Mouse (Mus musculus) megakaryocyte, embryonic 14.5 days (primary cell): ENCODE data around the gene Ube2o.

Experiments used
- FLI1 ChIP-seq: IDR thresholded peaks from 2 replicates; pipeline ENCODE4 v1.6.1; 2012; ENCODE audit warnings: low read length, inconsistent platforms, mixed read lengths
- GATA1 ChIP-seq: IDR thresholded peaks from 3 replicates; pipeline ENCODE4 v1.6.1; 2012; ENCODE audit warnings: mixed read lengths, low read length, inconsistent platforms, borderline replicate concordance

- TF ChIP-seq GATA1 (no peak), FLI1 (no peak)
These were observed 25.7 kb downstream of the Ube2o start for GRCm38 (mm10) chr11:116555572-116555971.
